Mouse (Mus musculus) embryonic fibroblast, embryonic 13.5 days (primary cell): Measurements from ENCODE around the gene Ywhaq.

Experiments used
- CTCF ChIP-seq: IDR thresholded peaks from 2 replicates; pipeline ENCODE4 v1.5.1; 2011; ENCODE audit warnings: mild to moderate bottlenecking, control low read depth, low read length, moderate library complexity, borderline replicate concordance; ENCODE audit not compliant: insufficient read depth
- POLR2A ChIP-seq: IDR thresholded peaks from 2 replicates; pipeline ENCODE4 v1.6.1; 2011; ENCODE audit warnings: low read depth, mild to moderate bottlenecking, control low read depth, low read length, moderate library complexity

DNA sequence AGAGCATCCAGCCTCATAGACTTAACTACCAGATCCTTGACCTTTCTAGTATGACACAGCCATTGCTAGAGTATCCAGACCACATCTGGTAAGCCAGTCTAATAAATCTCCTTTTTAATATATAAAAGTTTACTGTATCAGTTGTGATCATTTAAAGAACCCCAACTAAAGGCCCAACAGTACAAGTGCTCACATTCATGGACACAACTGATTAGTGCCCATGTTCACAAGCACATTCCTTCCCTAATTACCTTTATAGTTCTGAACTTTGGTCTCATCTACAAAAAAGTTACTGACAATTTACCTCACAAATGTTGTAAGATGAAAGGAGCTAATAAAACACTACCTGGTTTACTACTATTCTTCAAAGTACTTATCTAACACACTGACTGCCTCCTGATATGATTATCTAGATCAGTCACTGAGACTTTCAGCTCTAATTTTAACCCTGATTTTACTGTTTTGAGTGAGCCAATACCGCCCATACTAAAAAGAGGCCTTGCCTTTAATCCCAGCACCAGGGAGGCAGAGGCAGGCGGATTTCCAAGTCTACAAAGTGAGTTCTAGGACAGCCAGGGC is 8.6 kb downstream of the Ywhaq start:
- TF ChIP-seq CTCF (no peak), POLR2A (no peak)
